Mouse (Mus musculus): ENCODE data around the gene Ikzf3. TPM values are rescaled to one million over a fixed set of nuclear protein-coding genes. Genes with fewer than 3 reads are reported as not detected.
A peak's percentile ranks its signal among the peaks of the same experiment; 100 is the strongest.

Ikzf3 gene
- polyA plus RNA-seq, 1 experiment from 2014 or later = not detected

DNA sequence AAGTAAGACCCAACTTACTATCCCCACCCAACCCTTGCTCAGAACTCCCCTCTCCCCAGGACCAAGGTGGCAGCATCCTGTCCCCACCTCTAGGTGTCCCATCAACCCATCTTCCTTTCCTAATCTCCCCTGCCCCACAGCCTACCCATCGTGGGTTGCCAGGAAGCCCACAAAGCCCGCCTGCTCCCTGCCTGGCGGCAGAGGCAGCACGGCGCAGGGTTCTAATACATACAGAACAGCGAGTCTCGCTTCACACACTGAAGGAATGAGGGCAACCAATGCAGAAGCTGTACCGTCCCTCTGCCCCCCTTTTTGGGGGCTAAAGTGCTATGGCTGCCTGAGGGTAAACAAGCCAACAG is 36.2 kb upstream of the Ikzf3 start:
- 82% methylated on average over 8 of the region's 8 CpGs for WGBS
- H3K36me3 ChIP-seq (ENCODE audit: control insufficient read depth, insufficient read depth, low read length) = peaks cover 29% of the 10 kb centered on the region
- H3K9me3 ChIP-seq (ENCODE audit: control insufficient read depth, low read length) = no peaks in the 10 kb centered on the region
- peaks cover 35 to 58% of the 10 kb centered on the region in 2 experiments for H3K4me1 ChIP-seq (ENCODE audit: control insufficient read depth in 2 of 2, insufficient read depth in 2 of 2, low read length in 2 of 2)
- no peak overlapping the region for H3K4me2 ChIP-seq (ENCODE audit: low read length)
- no peak overlapping the region for H3K9ac ChIP-seq (ENCODE audit: low read length)
- H3K27me3 ChIP-seq (ENCODE audit: control insufficient read depth, insufficient read depth, low read length) = no peaks in the 10 kb centered on the region
- H3K4me3 ChIP-seq (ENCODE audit: control insufficient read depth in 1 of 2, insufficient read depth in 1 of 2, low read depth in 1 of 2, low read length in 2 of 2) = no peak overlapping the region
- no peak for ATAC-seq (ENCODE audit: insufficient number of reproducible peaks, insufficient read depth, low FRiP score, low read depth)
- no peak overlapping the region for H3K27ac ChIP-seq (replicated peaks in 1 of 2; ENCODE audit: control insufficient read depth in 1 of 2, insufficient read depth in 1 of 2, low read depth in 2 of 2, low read length in 2 of 2)

DNA sequence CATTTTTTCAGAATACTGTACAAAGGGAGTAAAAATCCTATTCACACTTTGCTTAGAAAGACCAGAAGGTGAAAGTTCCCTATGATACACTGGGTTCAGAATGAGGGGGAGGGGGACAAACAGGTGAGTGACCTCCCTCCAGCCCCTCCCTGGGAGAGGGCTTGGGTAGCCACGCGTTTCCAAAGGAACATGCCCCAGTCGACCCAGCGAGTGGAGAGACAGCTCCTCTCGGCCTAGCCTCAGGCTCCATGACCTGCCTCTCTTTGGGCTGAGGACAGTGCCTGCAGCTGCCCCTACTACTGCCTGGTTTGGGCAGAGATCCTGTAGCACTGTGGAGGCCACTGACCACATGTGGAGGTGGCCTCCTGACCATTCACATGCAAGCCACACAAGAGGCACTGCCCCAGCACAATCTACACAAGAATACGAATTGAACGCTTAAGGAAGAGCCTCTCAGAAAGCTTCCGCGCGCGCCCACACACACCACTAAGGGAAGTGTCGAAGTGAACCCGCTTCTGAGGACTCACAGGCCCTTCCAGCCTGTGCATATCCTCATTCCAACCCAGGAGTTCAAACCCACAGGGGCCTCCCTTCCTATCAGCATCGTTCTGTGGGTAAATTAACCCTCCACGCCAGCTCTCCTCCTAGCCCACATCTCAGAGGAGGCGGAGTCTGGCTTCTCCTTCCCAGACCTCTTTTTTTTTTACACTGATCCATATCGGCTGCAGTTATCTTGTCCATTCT is 35.6 kb upstream of the Ikzf3 start:
- Histone ChIP-seq H3K4me3 (ENCODE audit: control insufficient read depth in 1 of 2, insufficient read depth in 1 of 2, low read depth in 1 of 2, low read length in 2 of 2) (no peak overlapping the region), H3K27ac (replicated peaks in 1 of 2; ENCODE audit: control insufficient read depth in 1 of 2, insufficient read depth in 1 of 2, low read depth in 2 of 2, low read length in 2 of 2) (no peak overlapping the region), H3K4me2 (ENCODE audit: low read length) (no peak overlapping the region), H3K4me1 (ENCODE audit: control insufficient read depth in 2 of 2, insufficient read depth in 2 of 2, low read length in 2 of 2) (peaks cover 35 to 58% of the 10 kb centered on the region in 2 experiments), H3K36me3 (ENCODE audit: control insufficient read depth, insufficient read depth, low read length) (peaks cover 29% of the 10 kb centered on the region), H3K27me3 (ENCODE audit: control insufficient read depth, insufficient read depth, low read length) (no peaks in the 10 kb centered on the region), H3K9me3 (ENCODE audit: control insufficient read depth, low read length) (no peaks in the 10 kb centered on the region), H3K9ac (ENCODE audit: low read length) (no peak overlapping the region)
- ATAC-seq (ENCODE audit: insufficient number of reproducible peaks, insufficient read depth, low FRiP score, low read depth) = no peak
- 52% methylated on average over 17 of the region's 17 CpGs for WGBS

DNA sequence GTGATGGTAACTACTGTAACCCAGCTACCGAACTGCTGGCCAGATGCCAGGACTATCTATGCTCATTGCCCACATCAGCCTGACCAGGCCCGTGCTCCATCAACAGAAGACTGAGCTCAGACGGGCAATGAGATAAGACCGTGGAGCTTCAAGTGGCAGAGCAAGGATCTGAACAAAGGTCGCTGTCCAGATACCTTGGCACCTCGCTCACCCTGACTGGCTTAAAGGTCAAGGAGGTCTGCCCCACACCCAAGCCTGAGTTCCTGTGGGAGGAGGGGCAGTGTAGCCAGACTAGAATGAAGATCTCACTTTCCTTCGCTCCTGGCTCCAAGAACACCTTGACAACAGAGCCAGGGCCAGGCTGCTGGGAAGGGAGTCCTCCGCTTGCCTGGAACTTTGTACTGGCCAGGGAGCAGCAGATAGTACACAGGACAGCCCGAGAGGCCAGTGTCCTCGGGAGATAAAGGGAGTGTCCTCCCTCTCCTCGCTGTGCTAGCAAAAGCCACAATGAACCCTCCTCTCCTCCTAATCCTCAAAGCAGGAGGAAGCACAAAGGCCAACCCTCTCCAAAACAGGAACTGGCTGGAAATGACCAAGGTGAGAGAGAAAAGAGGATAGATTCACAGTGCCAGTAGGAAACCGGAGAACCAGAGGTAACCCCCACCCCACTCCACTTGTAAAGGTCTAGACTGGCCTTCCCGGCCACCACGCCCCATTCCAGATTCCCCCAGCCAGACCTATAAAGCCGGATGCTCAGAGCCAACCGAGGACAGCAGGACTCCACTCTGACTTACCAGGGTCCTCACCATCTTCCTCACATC is 34.7 kb upstream of the Ikzf3 start:
- peak; percentile 3; the same call in 1 of the 2 replicates for ATAC-seq (ENCODE audit: insufficient number of reproducible peaks, insufficient read depth, low FRiP score, low read depth)
- Histone ChIP-seq H3K4me1 (ENCODE audit: control insufficient read depth in 2 of 2, insufficient read depth in 2 of 2, low read length in 2 of 2) (peaks cover 34 to 49% of the 10 kb centered on the region in 2 experiments), H3K4me3 (ENCODE audit: control insufficient read depth in 1 of 2, insufficient read depth in 1 of 2, low read depth in 1 of 2, low read length in 2 of 2) (no peak overlapping the region), H3K36me3 (ENCODE audit: control insufficient read depth, insufficient read depth, low read length) (peaks cover 29% of the 10 kb centered on the region), H3K9me3 (ENCODE audit: control insufficient read depth, low read length) (no peaks in the 10 kb centered on the region), H3K27ac (replicated peaks in 1 of 2; ENCODE audit: control insufficient read depth in 1 of 2, insufficient read depth in 1 of 2, low read depth in 2 of 2, low read length in 2 of 2) (peak overlapping the region; percentile 46; a peak in 1 of 4 replicates), H3K9ac (ENCODE audit: low read length) (no peak overlapping the region), H3K27me3 (ENCODE audit: control insufficient read depth, insufficient read depth, low read length) (no peaks in the 10 kb centered on the region), H3K4me2 (ENCODE audit: low read length) (no peak overlapping the region)
- 29% methylated on average over 16 of the region's 16 CpGs for WGBS

DNA sequence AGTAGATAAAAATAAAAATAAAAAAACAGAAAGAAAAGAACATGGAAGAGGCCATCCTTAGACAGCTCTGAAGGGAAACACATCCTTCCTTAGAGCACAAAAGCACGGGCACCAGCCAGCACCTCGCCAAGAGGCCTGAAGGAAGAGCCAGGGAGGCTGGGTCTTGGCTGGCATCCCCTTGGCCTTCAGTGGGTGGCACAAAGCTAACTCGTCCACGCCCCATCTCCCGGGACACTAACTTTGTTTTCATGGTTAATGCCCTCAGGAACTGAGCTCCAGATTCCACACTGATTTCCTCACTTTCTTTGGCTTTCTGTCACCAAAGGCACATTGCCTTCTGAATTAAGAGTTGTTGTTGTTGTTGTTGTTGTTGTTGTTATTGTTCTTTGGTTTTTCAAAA is 31.9 kb upstream of the Ikzf3 start:
- 87% methylated on average over 5 of the region's 5 CpGs for WGBS
- Histone ChIP-seq H3K4me1 (ENCODE audit: control insufficient read depth in 2 of 2, insufficient read depth in 2 of 2, low read length in 2 of 2) (peaks cover 19 to 22% of the 10 kb centered on the region in 2 experiments), H3K9ac (ENCODE audit: low read length) (no peak overlapping the region), H3K9me3 (ENCODE audit: control insufficient read depth, low read length) (no peaks in the 10 kb centered on the region), H3K4me3 (ENCODE audit: control insufficient read depth in 1 of 2, insufficient read depth in 1 of 2, low read depth in 1 of 2, low read length in 2 of 2) (no peak overlapping the region), H3K27me3 (ENCODE audit: control insufficient read depth, insufficient read depth, low read length) (no peaks in the 10 kb centered on the region), H3K4me2 (ENCODE audit: low read length) (no peak overlapping the region), H3K36me3 (ENCODE audit: control insufficient read depth, insufficient read depth, low read length) (peaks cover 18% of the 10 kb centered on the region), H3K27ac (replicated peaks in 1 of 2; ENCODE audit: control insufficient read depth in 1 of 2, insufficient read depth in 1 of 2, low read depth in 2 of 2, low read length in 2 of 2) (no peak overlapping the region)
- ATAC-seq (ENCODE audit: insufficient number of reproducible peaks, insufficient read depth, low FRiP score, low read depth) = no peak

DNA sequence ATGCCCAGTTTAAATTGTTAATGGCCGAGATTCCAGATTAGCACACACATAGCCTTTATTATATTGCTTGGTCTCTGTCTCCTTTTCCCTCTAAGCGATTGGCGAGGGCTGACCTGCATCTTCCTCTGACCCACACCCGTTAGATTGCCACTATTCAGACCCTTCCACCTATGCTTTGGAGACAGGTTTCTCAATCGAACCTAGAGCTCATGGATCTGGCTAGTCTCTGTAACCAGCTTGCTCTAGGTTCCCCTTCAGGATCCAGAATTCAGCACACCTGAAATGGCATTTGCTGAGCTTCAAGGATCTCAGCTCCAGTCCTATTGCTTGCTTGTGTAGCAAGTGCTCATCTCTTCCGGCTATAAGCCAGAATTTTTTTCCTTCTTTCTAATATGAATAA is 23.6 kb upstream of the Ikzf3 start:
- no peaks in the 10 kb centered on the region for H3K36me3 ChIP-seq (ENCODE audit: control insufficient read depth, insufficient read depth, low read length)
- H3K27ac ChIP-seq (replicated peaks in 1 of 2; ENCODE audit: control insufficient read depth in 1 of 2, insufficient read depth in 1 of 2, low read depth in 2 of 2, low read length in 2 of 2) = no peak overlapping the region
- 76% methylated on average over 6 of the region's 6 CpGs for WGBS
- no peak overlapping the region for H3K4me3 ChIP-seq (ENCODE audit: control insufficient read depth in 1 of 2, insufficient read depth in 1 of 2, low read depth in 1 of 2, low read length in 2 of 2)
- ATAC-seq (ENCODE audit: insufficient number of reproducible peaks, insufficient read depth, low FRiP score, low read depth) = no peak
- no peaks in the 10 kb centered on the region for H3K27me3 ChIP-seq (ENCODE audit: control insufficient read depth, insufficient read depth, low read length)
- no peak overlapping the region for H3K4me2 ChIP-seq (ENCODE audit: low read length)
- H3K4me1 ChIP-seq (ENCODE audit: control insufficient read depth in 2 of 2, insufficient read depth in 2 of 2, low read length in 2 of 2) = no peaks in the 10 kb centered on the region
- H3K9me3 ChIP-seq (ENCODE audit: control insufficient read depth, low read length) = no peaks in the 10 kb centered on the region
- no peak overlapping the region for H3K9ac ChIP-seq (ENCODE audit: low read length)

DNA sequence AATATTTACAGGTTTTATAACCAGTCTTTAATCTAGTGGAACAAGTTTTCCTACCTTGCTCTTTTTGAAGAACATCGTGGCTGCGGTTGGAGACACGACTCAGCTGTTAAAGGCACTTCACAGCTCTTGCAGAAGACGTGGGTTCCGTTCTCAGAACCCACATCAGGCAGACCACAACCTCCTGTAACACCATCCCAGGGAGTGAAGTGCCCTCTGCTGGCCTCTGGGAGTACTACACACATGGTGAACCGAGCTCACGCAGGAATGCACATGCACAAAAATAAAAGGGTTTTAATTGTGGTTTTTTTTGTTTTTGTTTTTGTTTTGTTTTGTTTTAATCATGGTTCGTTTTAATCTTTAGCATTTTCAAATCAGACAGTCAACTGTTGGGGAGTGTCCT is 22.5 kb upstream of the Ikzf3 start:
- peaks cover 2% of the 10 kb centered on the region in 2 experiments; a peak in 3 of 4 replicates for H3K4me1 ChIP-seq (ENCODE audit: control insufficient read depth in 2 of 2, insufficient read depth in 2 of 2, low read length in 2 of 2)
- no peaks in the 10 kb centered on the region for H3K9me3 ChIP-seq (ENCODE audit: control insufficient read depth, low read length)
- H3K27me3 ChIP-seq (ENCODE audit: control insufficient read depth, insufficient read depth, low read length) = no peaks in the 10 kb centered on the region
- 84% methylated on average over 8 of the region's 8 CpGs for WGBS
- H3K4me3 ChIP-seq (ENCODE audit: control insufficient read depth in 1 of 2, insufficient read depth in 1 of 2, low read depth in 1 of 2, low read length in 2 of 2) = no peak overlapping the region
- H3K27ac ChIP-seq (replicated peaks in 1 of 2; ENCODE audit: control insufficient read depth in 1 of 2, insufficient read depth in 1 of 2, low read depth in 2 of 2, low read length in 2 of 2) = no peak overlapping the region
- no peaks in the 10 kb centered on the region for H3K36me3 ChIP-seq (ENCODE audit: control insufficient read depth, insufficient read depth, low read length)
- H3K9ac ChIP-seq (ENCODE audit: low read length) = no peak overlapping the region
- no peak for ATAC-seq (ENCODE audit: insufficient number of reproducible peaks, insufficient read depth, low FRiP score, low read depth)
- H3K4me2 ChIP-seq (ENCODE audit: low read length) = no peak overlapping the region

DNA sequence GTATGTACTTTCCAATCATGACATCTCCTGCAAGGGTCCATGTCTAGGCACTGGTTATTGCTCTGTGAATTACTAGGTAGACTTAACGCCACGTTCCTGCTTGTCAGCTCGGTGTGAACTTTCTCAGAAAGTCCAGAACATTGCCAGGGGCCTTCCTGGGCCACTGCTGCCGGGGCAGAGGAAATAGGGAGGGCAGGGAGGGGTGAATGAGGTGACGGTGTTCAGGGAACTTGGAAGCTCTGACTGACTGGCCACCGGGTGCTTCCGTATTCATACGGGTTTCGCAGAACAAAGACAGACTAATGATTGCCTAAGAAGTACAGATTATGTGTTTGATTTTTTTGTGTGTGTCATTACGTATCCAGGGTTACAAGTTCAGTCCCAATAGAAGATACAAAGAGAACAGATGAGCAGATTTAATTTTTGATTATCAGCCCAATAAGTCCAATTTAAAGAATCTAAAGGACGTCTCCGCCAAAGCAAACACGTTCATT is 18.1 kb upstream of the Ikzf3 start:
- 73% methylated on average over 13 of the region's 13 CpGs for WGBS
- no peak for ATAC-seq (ENCODE audit: insufficient number of reproducible peaks, insufficient read depth, low FRiP score, low read depth)

More for the DNA sequence above, 18.1 kb upstream of the Ikzf3 start:
- Histone ChIP-seq H3K9ac (ENCODE audit: low read length) (no peak overlapping the region), H3K36me3 (ENCODE audit: control insufficient read depth, insufficient read depth, low read length) (no peaks in the 10 kb centered on the region), H3K4me3 (ENCODE audit: control insufficient read depth in 1 of 2, insufficient read depth in 1 of 2, low read depth in 1 of 2, low read length in 2 of 2) (no peak overlapping the region), H3K4me2 (ENCODE audit: low read length) (no peak overlapping the region), H3K9me3 (ENCODE audit: control insufficient read depth, low read length) (no peaks in the 10 kb centered on the region), H3K27me3 (ENCODE audit: control insufficient read depth, insufficient read depth, low read length) (no peaks in the 10 kb centered on the region), H3K4me1 (ENCODE audit: control insufficient read depth in 2 of 2, insufficient read depth in 2 of 2, low read length in 2 of 2) (peaks cover 7 to 15% of the 10 kb centered on the region in 2 experiments; a peak in 3 of 4 replicates), H3K27ac (replicated peaks in 1 of 2; ENCODE audit: control insufficient read depth in 1 of 2, insufficient read depth in 1 of 2, low read depth in 2 of 2, low read length in 2 of 2) (no peak overlapping the region)
